Mouse (Mus musculus) heart, postnatal 36 days (tissue): ENCODE measurements around the gene Cdk2. TPM values are rescaled to one million over a fixed set of nuclear protein-coding genes. Genes with fewer than 3 reads are reported as not detected.

Experiments
- DNase-seq, 2 experiments: peaks; one replicate each; pipeline ENCODE4 v3.0.0; 2021 to 2022
- intact Hi-C: fragments of 180-260 bp; cut with DNase I; formaldehyde crosslinking; loops from one replicate; pipeline ENCODE4 v1.15.1; 2025
- total RNA-seq, 2 experiments: library from RNA; stranded (reverse); gene quantifications; 2 replicates each; pipeline ENCODE4 v1.2.3; 2021

Cdk2 gene
- total RNA-seq, 2 experiments from 2014 or later, result 13.8 to 13.9 TPM

GRCm38 (mm10) chr10:128662465-128662864 is 42.4 kb downstream of the Cdk2 start:
- intact Hi-C loops, result no loop called here
- no peak for DNase-seq

- DNase-seq, result no peak
- intact Hi-C loops, result no loop called here
Measured at GRCm38 (mm10) chr10:128659490-128659889, 45.3 kb downstream of the Cdk2 start.

GRCm38 (mm10) chr10:128657844-128658243 is 47.0 kb downstream of the Cdk2 start:
- intact Hi-C loops, result no loop called here
- no peak for DNase-seq

GRCm38 (mm10) chr10:128656731-128657130 is 48.1 kb downstream of the Cdk2 start:
- intact Hi-C loops, result no loop called here
- DNase-seq, result no peak

GRCm38 (mm10) chr10:128655254-128655653 is 49.6 kb downstream of the Cdk2 start:
- no peak for DNase-seq
- intact Hi-C loops, result no loop called here

- intact Hi-C loops, result no loop called here
- no peak for DNase-seq
Measured at GRCm38 (mm10) chr10:128653866-128654265, 51.0 kb downstream of the Cdk2 start.

Other genes with a start within 250 kb of the Cdk2 start
- 10 to 100 TPM; 79.8 to 82.7 TPM for gene Smarcc2, start 245.8 kb downstream of the Cdk2 start, total RNA-seq
- gene Myl6, start 210.9 kb downstream of the Cdk2 start, total RNA-seq, result 100 to 1,000 TPM; 267 to 286 TPM
- 1 to 10 TPM; 2.8 to 3.2 TPM for gene Myl6b, start 206.3 kb downstream of the Cdk2 start, total RNA-seq
- gene Esyt1, start 179.2 kb downstream of the Cdk2 start, total RNA-seq, result 10 to 100 TPM; 19.3 TPM
- gene Zc3h10, start 157.3 kb downstream of the Cdk2 start, total RNA-seq, result 1 to 10 TPM; 7.2 to 8.8 TPM
- gene Rpl41, start 155.7 kb downstream of the Cdk2 start, total RNA-seq, result 1,000 to 10,000 TPM; 1,509 to 1,535 TPM
- gene Pa2g4, start 139.0 kb downstream of the Cdk2 start, total RNA-seq, result 10 to 100 TPM; 43.4 to 50.5 TPM
- gene Erbb3, start 115.4 kb downstream of the Cdk2 start, total RNA-seq, result 1 to 10 TPM; 8.9 to 9.2 TPM
- gene Rps26, start 78.3 kb downstream of the Cdk2 start, total RNA-seq, result 100 to 1,000 TPM; 246 to 289 TPM
- under 1 TPM; 0.62 to 0.69 TPM for gene Ikzf4, start 59.0 kb downstream of the Cdk2 start, total RNA-seq
- gene Suox, start 31.0 kb downstream of the Cdk2 start, total RNA-seq, result 10 to 100 TPM; 23.7 to 27.0 TPM
- 10 to 100 TPM; 80.8 to 81.1 TPM for gene Rab5b, start 8.8 kb downstream of the Cdk2 start, total RNA-seq
- gene Pmel, start 836 bp downstream of the Cdk2 start, total RNA-seq, result under 1 TPM; 0.46 to 0.50 TPM
- gene Dgka, start 39.8 kb upstream of the Cdk2 start, total RNA-seq, result 10 to 100 TPM; 11.5 to 12.8 TPM
- gene Pym1, start 42.9 kb upstream of the Cdk2 start, total RNA-seq, result 1 to 10 TPM; 7.8 to 9.7 TPM
- 1 to 10 TPM; 3.5 to 4.0 TPM for gene Mmp19, start 85.9 kb upstream of the Cdk2 start, total RNA-seq
- 10 to 100 TPM; 32.8 to 36.4 TPM for gene Dnajc14, start 99.0 kb upstream of the Cdk2 start, total RNA-seq
- gene Tmem198b, start 99.3 kb upstream of the Cdk2 start, total RNA-seq, result 1 to 10 TPM; 6.8 to 7.0 TPM
- gene Sarnp, start 112.3 kb upstream of the Cdk2 start, total RNA-seq, result 10 to 100 TPM; 38.0 to 39.1 TPM
- 1 to 10 TPM; 7.9 to 8.0 TPM for gene Ormdl2, start 116.6 kb upstream of the Cdk2 start, total RNA-seq
- gene Gdf11, start 186.7 kb upstream of the Cdk2 start, total RNA-seq, result 1 to 10 TPM; 1.9 to 2.8 TPM
- gene Cd63, start 196.0 kb upstream of the Cdk2 start, total RNA-seq, result 100 to 1,000 TPM; 117 to 143 TPM
- 1 to 10 TPM; 6.4 to 7.5 TPM for gene Rdh5, start 217.9 kb upstream of the Cdk2 start, total RNA-seq
- 100 to 1,000 TPM; 184 to 206 TPM for gene Bloc1s1, start 219.0 kb upstream of the Cdk2 start, total RNA-seq
- 100 to 1,000 TPM; 160 to 167 TPM for gene Itga7, start 228.8 kb upstream of the Cdk2 start, total RNA-seq